Mouse (Mus musculus) bone marrow macrophage, adult 2 months (primary cell): Measurements from ENCODE around the gene Eif6. TPM values are rescaled to one million over a fixed set of nuclear protein-coding genes. Genes with fewer than 3 reads are reported as not detected.
A peak's percentile ranks its signal among the peaks of the same experiment; 100 is the strongest.

Experiments
- H3K27ac ChIP-seq: 2 replicates; pipeline ENCODE4 v1.5.1; 2012; ENCODE audit warnings: low read depth, low read length; ENCODE audit not compliant: insufficient read depth
- H3K4me1 ChIP-seq: 2 replicates; pipeline ENCODE4 v1.6.1; 2012; ENCODE audit warnings: low read length; ENCODE audit not compliant: control insufficient read depth, insufficient read depth
- H3K4me3 ChIP-seq: 2 replicates; pipeline ENCODE4 v1.5.1; 2012; ENCODE audit warnings: mild to moderate bottlenecking, low read length, moderate library complexity; ENCODE audit not compliant: insufficient read depth
- CTCF ChIP-seq: IDR thresholded peaks from 2 replicates; pipeline ENCODE4 v1.5.1; 2012; ENCODE audit warnings: low read depth, mild to moderate bottlenecking, low read length, moderate library complexity
- POLR2A ChIP-seq: IDR thresholded peaks from 2 replicates; pipeline ENCODE4 v1.6.1; 2012; ENCODE audit warnings: mild to moderate bottlenecking, low read depth, low read length, borderline replicate concordance
- polyA plus RNA-seq: library from polyadenylated mRNA; stranded (reverse); fragments of >200 nt; gene quantifications from 2 replicates; pipeline ENCODE4 v1.2.4, GENCODE M21; 2012; ENCODE audit not compliant: missing spikeins, insufficient read depth, insufficient read length

Eif6 gene
- 89.5 and 91.7 TPM in 2 replicates for polyA plus RNA-seq

DNA sequence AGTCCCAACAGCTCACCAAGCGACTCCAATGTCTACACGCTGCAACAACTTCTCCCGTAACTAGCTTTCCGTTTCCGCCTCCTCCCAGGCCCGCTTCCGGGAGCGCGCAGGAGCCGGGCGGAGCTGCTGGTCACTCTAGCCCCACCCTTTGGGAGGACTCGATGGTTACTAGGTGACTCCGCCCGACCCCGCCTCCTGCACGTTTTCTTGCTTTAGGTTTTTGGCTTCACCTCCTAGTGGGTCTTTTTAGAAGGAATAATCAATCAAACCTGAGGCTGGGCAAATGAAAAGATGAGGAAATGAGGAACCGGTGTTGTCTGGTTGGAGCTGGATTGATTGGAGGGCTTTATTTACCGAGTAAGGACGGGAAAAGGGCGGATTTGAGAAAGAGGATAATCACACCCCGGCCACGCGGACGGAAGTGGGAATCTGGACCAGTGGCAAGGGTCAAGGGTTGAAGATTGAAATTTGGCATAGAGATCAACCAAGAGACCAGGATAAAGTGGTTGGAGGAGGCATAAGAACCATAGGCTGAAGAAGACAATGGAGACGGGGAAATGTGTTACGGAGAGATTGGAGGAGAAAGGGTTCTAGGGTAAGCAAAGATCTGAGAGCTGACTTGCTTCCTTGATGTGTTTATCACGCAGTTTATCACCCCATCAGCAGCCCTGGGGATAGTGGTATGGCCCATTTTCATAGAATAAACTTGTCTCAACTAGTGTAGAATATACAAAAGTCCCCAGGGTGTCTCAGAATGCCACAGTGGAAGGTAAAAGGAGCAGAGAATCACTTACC is at the start of gene Eif6:
Gene Eif6, minus strand, starts transcription at position 296 of the 795 bp plus-strand sequence.
- Histone ChIP-seq H3K4me1 (peaks cover 10% of the 10 kb centered on the region), H3K27ac (peak within 1 kb of the TSS; percentile 68), H3K4me3 (peak within 1 kb of the TSS; percentile 85)
- no peak for TF ChIP-seq CTCF
- TF ChIP-seq POLR2A: no peak

DNA sequence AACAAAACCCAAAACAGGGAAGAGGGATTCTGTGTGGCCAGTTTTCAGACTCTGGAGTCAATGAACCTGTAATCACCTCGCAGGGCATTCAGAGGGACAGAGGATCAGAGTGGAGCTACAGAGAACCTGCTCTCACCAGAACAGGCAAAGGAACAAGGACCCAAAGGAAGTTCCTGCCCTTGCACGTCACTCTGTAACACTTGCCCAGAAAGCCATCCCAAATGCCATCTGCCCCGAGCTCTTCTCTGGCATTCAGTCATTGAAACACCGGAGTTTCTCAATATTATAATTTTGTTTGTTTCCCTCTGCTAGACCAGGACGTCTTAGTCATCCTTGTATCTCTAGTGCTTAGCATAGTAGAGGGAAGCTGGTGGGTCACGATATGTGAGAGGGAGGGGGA is 46.9 kb upstream of the Eif6 start:
- Histone ChIP-seq H3K27ac (peak overlapping the region; percentile 3; the same call in 1 of the 2 replicates), H3K4me1 (peaks cover 11% of the 10 kb centered on the region), H3K4me3 (no peak overlapping the region)
- TF ChIP-seq POLR2A (no peak), CTCF (no peak)

DNA sequence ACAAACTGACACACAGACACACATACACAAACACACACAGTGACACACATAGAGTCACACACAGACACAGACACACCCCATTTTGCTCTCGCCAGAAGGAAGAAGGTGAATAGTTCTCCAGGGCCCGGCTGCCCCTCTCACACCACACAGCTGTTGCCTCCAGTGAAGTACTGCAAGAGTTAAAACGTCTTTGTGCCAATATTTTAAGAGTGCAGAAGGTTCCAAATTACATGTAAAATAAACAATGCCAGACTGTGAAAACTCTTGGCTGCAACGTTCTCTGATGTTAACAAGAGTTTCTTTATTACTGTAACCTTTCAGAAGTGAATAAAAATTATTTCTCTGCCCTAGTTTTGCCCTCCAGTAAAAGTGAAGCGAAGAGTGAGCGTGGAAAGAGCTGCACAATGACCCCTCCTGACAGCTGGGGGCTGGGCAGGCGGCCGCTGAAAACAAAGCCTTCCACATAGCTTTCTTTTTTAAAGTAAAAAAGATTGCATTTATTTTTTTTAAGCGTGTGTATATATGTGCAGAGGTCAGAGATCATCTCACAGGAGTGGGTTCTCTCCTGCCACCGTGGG is 46.3 kb upstream of the Eif6 start:
- Histone ChIP-seq H3K4me1 (peaks cover 9% of the 10 kb centered on the region), H3K27ac (no peak overlapping the region), H3K4me3 (no peak overlapping the region)
- TF ChIP-seq CTCF (no peak), POLR2A (no peak)

DNA sequence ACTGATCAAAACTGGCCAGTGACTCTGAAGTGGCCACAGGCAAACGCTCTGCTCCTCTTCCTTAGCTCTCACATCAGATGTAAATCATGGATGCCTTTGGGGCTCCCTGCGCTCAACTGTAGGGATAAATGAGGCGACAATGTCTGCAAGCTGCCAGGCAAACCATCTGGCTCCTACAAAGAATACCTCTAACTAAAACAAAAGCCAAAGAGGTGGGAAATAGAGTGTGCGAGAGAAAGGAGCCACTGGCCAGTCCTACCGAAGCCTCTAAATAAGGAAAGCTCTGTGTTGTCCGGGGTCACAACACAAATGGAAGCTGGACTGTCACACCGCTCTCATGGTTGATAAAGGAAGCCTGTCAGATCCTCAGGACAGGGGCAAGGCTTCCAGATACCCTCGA is 45.8 kb upstream of the Eif6 start:
- peaks cover 9% of the 10 kb centered on the region for H3K4me1 ChIP-seq
- TF ChIP-seq CTCF (no peak), POLR2A (no peak)
- no peak overlapping the region for H3K27ac ChIP-seq
- H3K4me3 ChIP-seq: no peak overlapping the region

DNA sequence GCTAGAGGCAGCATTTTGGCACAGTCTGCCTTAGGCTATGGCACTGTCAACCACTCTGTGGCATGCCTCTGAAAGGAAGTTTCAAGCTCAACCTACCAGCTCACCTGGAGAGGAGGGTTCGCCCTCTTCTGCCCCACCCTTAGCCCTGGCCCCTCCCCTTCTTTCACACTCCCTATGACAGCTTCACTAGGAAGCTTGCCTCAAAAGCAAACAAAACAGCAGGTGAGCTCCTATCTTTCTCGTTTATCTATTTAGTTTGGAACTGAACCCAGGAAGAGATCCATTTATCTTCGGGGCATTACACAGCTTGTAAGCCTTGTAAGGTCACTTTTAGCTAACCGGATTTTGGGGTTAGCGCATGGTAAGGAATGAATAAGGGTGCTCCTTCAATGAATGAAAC is 43.0 kb upstream of the Eif6 start:
- Histone ChIP-seq H3K4me1 (peaks cover 9% of the 10 kb centered on the region), H3K4me3 (no peak overlapping the region), H3K27ac (no peak overlapping the region)
- no peak for TF ChIP-seq CTCF

DNA sequence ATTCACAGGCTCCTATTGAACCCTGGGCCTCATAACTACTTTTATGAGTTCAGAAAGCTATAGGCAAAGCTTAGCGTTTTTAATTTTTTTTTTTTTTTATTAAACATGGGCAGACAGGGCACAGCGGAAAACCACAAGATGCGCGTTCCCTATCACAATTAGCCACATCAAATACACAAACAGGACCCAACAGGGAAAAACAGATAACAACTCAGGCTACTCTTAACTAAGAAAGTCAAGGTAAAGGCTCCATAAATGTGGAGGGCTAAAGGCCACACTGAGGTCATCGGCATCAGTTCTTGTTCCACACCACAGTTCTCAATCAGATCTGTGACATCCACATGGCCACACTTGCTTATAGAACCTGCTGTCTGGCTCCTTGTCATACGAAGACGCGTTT is 41.6 kb upstream of the Eif6 start:
- no peak overlapping the region for H3K27ac ChIP-seq
- H3K4me1 ChIP-seq: peaks cover under 1% of the 10 kb centered on the region
- no peak for TF ChIP-seq CTCF
- no peak for TF ChIP-seq POLR2A
- H3K4me3 ChIP-seq: no peak overlapping the region

DNA sequence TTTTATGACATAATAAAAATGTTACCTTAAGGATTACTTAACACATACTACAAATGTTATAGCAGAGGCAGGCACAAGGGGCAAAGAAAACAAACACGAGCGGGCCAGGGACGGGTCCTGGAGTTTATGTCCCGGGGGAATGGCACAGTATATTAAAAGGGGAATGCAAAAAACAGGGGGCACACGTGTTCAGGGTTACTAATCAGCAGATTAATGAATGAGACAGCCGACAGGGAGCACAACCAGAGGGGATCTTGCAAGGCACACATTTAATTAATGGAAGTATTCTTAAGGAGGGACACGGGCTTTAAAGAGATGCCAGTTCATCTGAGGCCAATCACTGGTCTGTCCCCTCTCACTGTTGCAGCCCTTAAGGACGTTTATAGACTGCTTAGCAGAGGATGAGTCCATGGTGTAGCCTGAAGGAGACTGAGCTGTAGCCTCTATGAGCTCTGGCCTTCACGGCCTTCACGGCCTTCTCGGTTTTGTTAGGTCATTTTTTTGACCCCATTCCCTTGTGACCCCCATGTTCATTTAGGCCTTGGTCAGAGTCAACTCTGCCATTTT is 36.7 kb upstream of the Eif6 start:
- no peak overlapping the region for H3K4me3 ChIP-seq
- no peak overlapping the region for H3K27ac ChIP-seq
- H3K4me1 ChIP-seq: no peaks in the 10 kb centered on the region
- TF ChIP-seq POLR2A: no peak
- no peak for TF ChIP-seq CTCF

DNA sequence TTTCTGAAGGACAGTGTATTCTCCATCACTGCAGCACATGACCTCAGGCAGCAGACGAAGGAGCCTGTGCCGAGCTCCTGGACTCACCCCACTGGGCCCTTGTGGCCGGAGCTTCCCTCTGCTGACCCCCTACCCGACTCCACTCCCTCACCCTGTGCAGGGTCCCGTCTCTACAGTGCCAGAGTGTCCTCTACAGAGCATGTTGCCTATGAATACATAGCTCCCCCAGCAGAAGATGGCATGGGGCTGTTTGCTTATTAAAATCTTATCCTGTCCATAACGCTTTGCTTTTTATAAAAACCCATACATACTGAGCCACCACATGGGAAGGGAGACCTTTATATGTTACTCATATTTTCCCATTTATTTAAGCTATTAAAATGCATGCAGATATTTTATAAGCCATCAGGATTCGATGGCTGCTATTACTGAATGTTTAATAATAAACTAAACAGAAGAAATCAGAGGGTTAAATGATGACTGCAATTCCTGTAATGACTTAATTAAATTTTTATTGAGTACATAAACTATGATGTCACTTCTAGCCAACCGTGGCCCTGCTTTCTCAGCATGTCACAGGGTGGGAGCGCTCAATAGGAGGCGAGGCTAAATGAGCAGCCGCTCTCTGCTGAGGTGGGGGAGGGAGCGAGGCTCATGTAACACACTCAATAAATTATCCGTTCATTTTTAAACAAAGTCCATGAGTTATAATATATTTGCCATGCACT is 36.0 kb upstream of the Eif6 start:
- Histone ChIP-seq H3K4me1 (no peaks in the 10 kb centered on the region), H3K27ac (no peak overlapping the region), H3K4me3 (no peak overlapping the region)
- TF ChIP-seq POLR2A (no peak), CTCF (no peak)

DNA sequence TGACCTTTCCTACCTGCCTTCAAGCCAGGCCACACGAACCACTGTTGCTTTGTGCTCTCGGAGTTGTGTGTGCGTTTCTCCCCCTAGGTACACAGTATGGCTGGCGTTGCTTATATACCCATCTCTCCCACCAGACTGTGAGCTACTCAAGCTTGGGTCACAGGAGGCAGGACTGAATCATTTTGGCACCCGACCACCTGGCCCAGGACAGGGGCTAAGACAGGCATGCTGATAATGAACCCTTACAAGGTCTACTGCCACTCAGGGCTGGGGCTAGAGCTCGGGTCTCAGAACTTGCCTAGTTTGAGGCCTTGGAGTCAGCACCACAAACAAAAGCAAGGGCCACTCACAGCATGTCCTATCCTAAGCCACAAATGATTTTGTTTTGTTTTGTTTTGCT is 34.9 kb upstream of the Eif6 start:
- Histone ChIP-seq H3K4me1 (no peaks in the 10 kb centered on the region), H3K27ac (no peak overlapping the region), H3K4me3 (no peak overlapping the region)
- TF ChIP-seq CTCF: no peak
- no peak for TF ChIP-seq POLR2A
